11 mouse cellular contexts compared by ENCODE assay signal in genomic region chr6:97101958-97102702, GRCm38 (mm10). TPM values are rescaled to one million over a fixed set of nuclear protein-coding genes. Genes with fewer than 3 reads are reported as not detected.
DNase-seq lines count a peak whose midpoint lies in the region; ATAC-seq lines count a peak whose summit lies in the region.
"Had no signal": no experiment of that assay in that cellular context is flagged by ENCODE, and none has a peak within 500 bp of the region (broad histone marks: within the 10 kb centered on the region; RNA-seq: fewer than 3 reads in every experiment).

No protein-coding gene starts in this region.

- no peaks in the 10 kb centered on the region for H3K27me3 ChIP-seq in heart, embryonic 14.5 days (ENCODE audit: control insufficient read depth, insufficient read depth, low read length)
- no peaks in the 10 kb centered on the region for H3K27me3 ChIP-seq in embryonic facial prominence, embryonic 12.5 days
- peaks cover 29% of the 10 kb centered on the region for H3K27me3 ChIP-seq in limb, embryonic 10.5 days (ENCODE audit: low read depth, poor library complexity, severe bottlenecking)
- H3K27me3 ChIP-seq in neural tube, embryonic 13.5 days = no peaks in the 10 kb centered on the region
- H3K27me3 ChIP-seq: stomach, embryonic 15.5 days had no signal

- H3K4me1 ChIP-seq in heart, embryonic 14.5 days (ENCODE audit: control insufficient read depth in 2 of 2, insufficient read depth in 2 of 2, low read length in 2 of 2) = no peaks in the 10 kb centered on the region
- peaks cover 4% of the 10 kb centered on the region; the same call in 1 of the 2 replicates for H3K4me1 ChIP-seq in embryonic facial prominence, embryonic 12.5 days
- H3K4me1 ChIP-seq in limb, embryonic 10.5 days = peaks cover 20% of the 10 kb centered on the region
- peaks cover 22% of the 10 kb centered on the region for H3K4me1 ChIP-seq in neural tube, embryonic 13.5 days (replicated peaks)
- H3K4me1 ChIP-seq: stomach, embryonic 15.5 days had no signal

- ATAC-seq in heart, embryonic 14.5 days (ENCODE audit: insufficient number of reproducible peaks, insufficient read depth, low FRiP score, low read depth) = no peak
- ATAC-seq in embryonic facial prominence, embryonic 12.5 days (ENCODE audit: insufficient number of reproducible peaks, insufficient read depth, low FRiP score, low TSS enrichment) = no peak
- peak; percentile 76 for ATAC-seq in neural tube, embryonic 13.5 days (ENCODE audit: low read depth)
- no peak for ATAC-seq in erythroid progenitor cell, adult 5-6 weeks (replicated peaks; ENCODE audit: low FRiP score, poor library complexity, severe bottlenecking)

- peak overlapping the region; percentile 39 for H3K4me2 ChIP-seq in heart, embryonic 14.5 days (ENCODE audit: low read length)
- H3K4me2 ChIP-seq in embryonic facial prominence, embryonic 12.5 days (replicated peaks) = peak overlapping the region; percentile 25; the same call in 1 of the 2 replicates
- H3K4me2 ChIP-seq in neural tube, embryonic 13.5 days = peak overlapping the region; percentile 33
- H3K4me2 ChIP-seq: stomach, embryonic 15.5 days had no signal

- no peaks in the 10 kb centered on the region for H3K9me3 ChIP-seq in heart, embryonic 14.5 days (ENCODE audit: control insufficient read depth, low read length)
- H3K9me3 ChIP-seq in embryonic facial prominence, embryonic 12.5 days = no peaks in the 10 kb centered on the region
- no peaks in the 10 kb centered on the region for H3K9me3 ChIP-seq in limb, embryonic 10.5 days (replicated peaks)
- H3K9me3 ChIP-seq in neural tube, embryonic 13.5 days = no peaks in the 10 kb centered on the region
- H3K9me3 ChIP-seq: stomach, embryonic 15.5 days had no signal

- no peak for DNase-seq in heart, postnatal 36 days
- peak; percentile 26 for DNase-seq in limb, embryonic 10.5 days (ENCODE audit: low spot score)
- no peak for DNase-seq in adrenal gland, adult (ENCODE audit: inconsistent age in 2 of 2, low spot score in 1 of 2)
- no peak for DNase-seq in left cerebral cortex, adult 11 months (ENCODE audit: low spot score)
- DNase-seq: cerebellum, adult 8-10 months; lung, postnatal 4 days had no signal

- no peak overlapping the region for H3K9ac ChIP-seq in heart, embryonic 14.5 days (ENCODE audit: low read length)
- H3K9ac ChIP-seq in embryonic facial prominence, embryonic 12.5 days = no peak overlapping the region
- H3K9ac ChIP-seq in neural tube, embryonic 13.5 days = peak overlapping the region; percentile 14; the same call in 1 of the 2 replicates
- H3K9ac ChIP-seq: stomach, embryonic 15.5 days had no signal

- no peaks in the 10 kb centered on the region for H3K36me3 ChIP-seq in heart, embryonic 14.5 days (ENCODE audit: control insufficient read depth, insufficient read depth, low read length)
- no peaks in the 10 kb centered on the region for H3K36me3 ChIP-seq in embryonic facial prominence, embryonic 12.5 days
- H3K36me3 ChIP-seq in limb, embryonic 10.5 days = no peaks in the 10 kb centered on the region
- no peaks in the 10 kb centered on the region for H3K36me3 ChIP-seq in neural tube, embryonic 13.5 days
- H3K36me3 ChIP-seq: stomach, embryonic 15.5 days had no signal

- intact Hi-C loops in heart, postnatal 36 days (cut with DNase I) = no loop called here

- H3K4me3 ChIP-seq in heart, embryonic 14.5 days (ENCODE audit: control insufficient read depth in 1 of 2, insufficient read depth in 1 of 2, low read depth in 1 of 2, low read length in 2 of 2) = no peak overlapping the region; a peak in 1 of 4 replicates
- H3K4me3 ChIP-seq in embryonic facial prominence, embryonic 12.5 days = no peak overlapping the region
- H3K4me3 ChIP-seq in limb, embryonic 10.5 days = peak overlapping the region; percentile 4; the same call in 1 of the 2 replicates
- no peak overlapping the region for H3K4me3 ChIP-seq in neural tube, embryonic 13.5 days
- H3K4me3 ChIP-seq: stomach, embryonic 15.5 days had no signal

- 10% methylated on average over 15 of the region's 15 CpGs for WGBS in heart, embryonic 14.5 days
- 4% methylated on average over 15 of the region's 15 CpGs for WGBS in embryonic facial prominence, embryonic 12.5 days
- WGBS in limb, embryonic 10.5 days = 4% methylated on average over 15 of the region's 15 CpGs
- 3% methylated on average over 15 of the region's 15 CpGs for WGBS in neural tube, embryonic 13.5 days

- no peak overlapping the region for H3K27ac ChIP-seq in heart, embryonic 14.5 days (replicated peaks in 1 of 2; ENCODE audit: control insufficient read depth in 1 of 2, insufficient read depth in 1 of 2, low read depth in 2 of 2, low read length in 2 of 2)
- no peak overlapping the region for H3K27ac ChIP-seq in embryonic facial prominence, embryonic 12.5 days
- no peak overlapping the region for H3K27ac ChIP-seq in limb, embryonic 10.5 days
- H3K27ac ChIP-seq in neural tube, embryonic 13.5 days (replicated peaks) = no peak overlapping the region
- H3K27ac ChIP-seq: stomach, embryonic 15.5 days had no signal

RNA-seq across cellular contexts. Expression of gene Fam19a4, which starts 41.9 kb away (rescaled TPM):
- polyA plus RNA-seq in heart, embryonic 14.5 days (2014; fragmentation: Nextera tagmentation; extraction: Ambion mirVana) = not detected in 2 replicates
- not detected for total RNA-seq in heart, postnatal 36 days (2021)
- 1.3 and 2.1 TPM in 2 replicates for polyA plus RNA-seq in embryonic facial prominence, embryonic 12.5 days (2016; fragmentation: Nextera tagmentation; extraction: Ambion mirVana)
- 0.48 and 0.56 TPM in 2 replicates for polyA plus RNA-seq in limb, embryonic 10.5 days (2016; fragmentation: Nextera tagmentation; extraction: Ambion mirVana)
- polyA plus RNA-seq in neural tube, embryonic 13.5 days (2015; fragmentation: Nextera tagmentation; extraction: Ambion mirVana) = 6.6 and 7.1 TPM in 2 replicates
- not detected in 2 replicates for total RNA-seq in erythroid progenitor cell, adult 5-6 weeks (2015; ENCODE audit: low replicate concordance)
- not detected in 2 replicates for total RNA-seq in erythroid progenitor cell, adult 5-6 weeks (2017; ENCODE audit: low replicate concordance)

RNA-seq across cellular contexts. Expression of gene Eogt, which starts 46.9 kb away (rescaled TPM):
- 14.1 and 14.6 TPM in 2 replicates for polyA plus RNA-seq in heart, embryonic 14.5 days (2014; fragmentation: Nextera tagmentation; extraction: Ambion mirVana)
- total RNA-seq in heart, postnatal 36 days (2021) = 10 to 100 TPM; 14.5 to 17.0 TPM
- 9.5 and 10.0 TPM in 2 replicates for polyA plus RNA-seq in embryonic facial prominence, embryonic 12.5 days (2016; fragmentation: Nextera tagmentation; extraction: Ambion mirVana)
- 20.8 and 22.0 TPM in 2 replicates for polyA plus RNA-seq in limb, embryonic 10.5 days (2016; fragmentation: Nextera tagmentation; extraction: Ambion mirVana)
- 8.9 and 10.7 TPM in 2 replicates for polyA plus RNA-seq in neural tube, embryonic 13.5 days (2015; fragmentation: Nextera tagmentation; extraction: Ambion mirVana)
- total RNA-seq in erythroid progenitor cell, adult 5-6 weeks (2015; ENCODE audit: low replicate concordance) = 2.2 and 5.4 TPM in 2 replicates
- total RNA-seq in erythroid progenitor cell, adult 5-6 weeks (2017; ENCODE audit: low replicate concordance) = 1.0 and 2.2 TPM in 2 replicates
